Mouse (Mus musculus): ENCODE data around the gene Usp32. TPM values are rescaled to one million over a fixed set of nuclear protein-coding genes. Genes with fewer than 3 reads are reported as not detected.
A peak's percentile ranks its signal among the peaks of the same experiment; 100 is the strongest.

Gene Usp32
- polyA plus RNA-seq, 1 experiment from 2014 or later = 3.5 TPM

DNA sequence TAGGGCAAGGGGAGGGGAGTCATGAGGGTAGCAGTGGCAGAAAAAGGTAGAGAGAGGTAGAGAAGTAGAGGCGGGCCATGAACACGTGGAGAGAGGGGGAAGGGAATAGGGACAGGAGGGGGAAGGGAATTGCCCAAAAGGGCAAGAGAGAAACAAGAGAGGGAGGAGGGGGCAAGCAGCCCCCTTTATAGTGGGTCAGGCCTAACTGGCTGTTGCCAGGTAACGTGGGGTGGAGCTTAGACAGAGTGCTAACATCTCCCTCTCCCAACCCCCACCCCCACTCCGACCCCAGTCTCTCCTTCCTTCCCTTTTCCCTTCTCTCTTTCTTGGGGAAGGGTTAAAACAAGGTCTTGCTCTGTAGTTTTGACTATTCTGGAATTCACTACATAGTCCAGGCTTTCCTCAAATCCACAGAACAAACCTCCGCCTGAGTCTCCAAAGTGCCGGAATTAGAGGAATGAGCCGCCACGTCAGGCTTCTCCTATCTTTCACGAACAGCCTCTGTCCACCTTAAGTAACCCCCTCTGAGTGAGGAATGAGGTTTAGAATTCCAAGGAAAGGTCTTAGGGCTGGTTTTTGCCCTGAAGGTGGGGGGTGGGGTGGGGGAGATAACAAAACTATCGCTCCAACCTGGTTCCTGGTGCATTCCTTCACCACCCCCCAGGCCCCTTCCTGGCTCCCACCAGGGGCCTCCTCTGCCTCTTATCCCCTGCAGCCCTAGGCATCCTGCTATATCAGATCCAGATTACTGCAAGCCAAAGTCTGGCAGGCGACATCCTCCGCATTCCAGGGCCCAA, 195.1 kb downstream of the Usp32 start:
- no peak for TF ChIP-seq CTCF (IDR thresholded peaks at IDR 0.05; ENCODE audit: low read depth)
- H3K4me3 ChIP-seq (ENCODE audit: low read depth, low read length) = no peak overlapping the region
- no peaks in the 10 kb centered on the region; the same call in 1 of the 2 replicates for H3K4me1 ChIP-seq (replicated peaks; ENCODE audit: control insufficient read depth, insufficient read depth, low read length)
- no peaks in the 10 kb centered on the region for H3K36me3 ChIP-seq (ENCODE audit: control insufficient read depth, insufficient read depth)
- 6% methylated on average over 12 of the region's 12 CpGs for WGBS
- no peak for ATAC-seq
- peaks cover 13% of the 10 kb centered on the region for H3K27me3 ChIP-seq (replicated peaks; ENCODE audit: control insufficient read depth, insufficient read depth, low read length)
- H3K9me3 ChIP-seq (ENCODE audit: control insufficient read depth) = no peaks in the 10 kb centered on the region
- no peak overlapping the region for H3K4me2 ChIP-seq (replicated peaks; ENCODE audit: low read depth)
- H3K9ac ChIP-seq (ENCODE audit: low read depth, low read length) = no peak overlapping the region
- no peak overlapping the region for H3K27ac ChIP-seq (ENCODE audit: low read depth, low read length)

DNA sequence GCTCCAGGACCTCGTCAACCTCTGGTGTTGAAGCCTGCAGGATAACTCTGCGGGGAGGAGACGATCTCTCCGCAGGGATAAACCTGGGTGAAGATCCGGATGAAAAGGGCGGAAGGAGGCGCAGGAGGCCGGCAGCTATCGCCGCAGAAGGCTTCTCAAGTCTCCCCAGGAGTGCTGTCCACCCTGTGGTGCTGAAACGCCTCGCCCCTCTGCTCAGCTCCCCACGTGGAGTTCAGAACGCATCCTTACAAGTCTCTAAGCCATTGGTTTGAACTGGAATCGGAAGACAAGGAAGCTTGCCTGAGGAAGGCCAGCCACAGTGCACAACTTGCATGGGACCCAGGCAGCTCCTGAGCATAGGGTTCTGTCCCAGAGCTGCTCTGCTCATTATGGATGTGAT, 196.0 kb downstream of the Usp32 start:
- no peak overlapping the region for H3K9ac ChIP-seq (ENCODE audit: low read depth, low read length)
- H3K27ac ChIP-seq (ENCODE audit: low read depth, low read length) = no peak overlapping the region
- H3K27me3 ChIP-seq (replicated peaks; ENCODE audit: control insufficient read depth, insufficient read depth, low read length) = peaks cover 13% of the 10 kb centered on the region
- H3K4me3 ChIP-seq (ENCODE audit: low read depth, low read length) = no peak overlapping the region
- no peak for ATAC-seq
- WGBS = under 1% methylated on average over 15 of the region's 15 CpGs
- no peaks in the 10 kb centered on the region for H3K36me3 ChIP-seq (ENCODE audit: control insufficient read depth, insufficient read depth)
- H3K4me1 ChIP-seq (replicated peaks; ENCODE audit: control insufficient read depth, insufficient read depth, low read length) = no peaks in the 10 kb centered on the region; the same call in 1 of the 2 replicates
- TF ChIP-seq CTCF (IDR thresholded peaks at IDR 0.05; ENCODE audit: low read depth) = peak; percentile 57
- H3K9me3 ChIP-seq (ENCODE audit: control insufficient read depth) = no peaks in the 10 kb centered on the region
- peak overlapping the region; percentile 27; the same call in 1 of the 2 replicates for H3K4me2 ChIP-seq (replicated peaks; ENCODE audit: low read depth)

DNA sequence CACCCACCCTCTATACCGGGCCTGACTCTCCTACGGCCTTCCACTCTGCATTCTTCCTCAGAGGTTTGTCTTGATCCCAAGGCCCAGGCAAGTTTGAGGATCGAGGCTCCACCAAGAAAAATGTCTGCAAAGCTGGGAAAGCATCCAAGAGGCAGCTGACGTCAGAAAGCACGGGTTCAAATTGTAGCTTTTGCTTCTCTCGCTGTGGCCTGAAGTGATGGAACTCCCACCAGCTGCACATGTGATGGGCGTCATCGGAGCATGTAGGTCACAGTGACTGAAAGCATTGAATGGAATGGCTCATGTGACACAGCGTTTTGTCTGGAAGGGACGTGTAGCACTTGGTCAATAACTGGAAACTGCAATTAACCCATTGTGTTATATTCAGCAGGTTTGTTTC, 199.8 kb downstream of the Usp32 start:
- Histone ChIP-seq H3K27me3 (replicated peaks; ENCODE audit: control insufficient read depth, insufficient read depth, low read length) (peaks cover 8% of the 10 kb centered on the region), H3K4me3 (ENCODE audit: low read depth, low read length) (no peak overlapping the region), H3K9me3 (ENCODE audit: control insufficient read depth) (no peaks in the 10 kb centered on the region), H3K9ac (ENCODE audit: low read depth, low read length) (no peak overlapping the region), H3K4me2 (replicated peaks; ENCODE audit: low read depth) (no peak overlapping the region), H3K27ac (ENCODE audit: low read depth, low read length) (no peak overlapping the region), H3K4me1 (replicated peaks; ENCODE audit: control insufficient read depth, insufficient read depth, low read length) (no peaks in the 10 kb centered on the region; the same call in 1 of the 2 replicates), H3K36me3 (ENCODE audit: control insufficient read depth, insufficient read depth) (no peaks in the 10 kb centered on the region)
- no peak for TF ChIP-seq CTCF (IDR thresholded peaks at IDR 0.05; ENCODE audit: low read depth)
- ATAC-seq = no peak
- WGBS = 73% methylated on average over 10 of the region's 10 CpGs

DNA sequence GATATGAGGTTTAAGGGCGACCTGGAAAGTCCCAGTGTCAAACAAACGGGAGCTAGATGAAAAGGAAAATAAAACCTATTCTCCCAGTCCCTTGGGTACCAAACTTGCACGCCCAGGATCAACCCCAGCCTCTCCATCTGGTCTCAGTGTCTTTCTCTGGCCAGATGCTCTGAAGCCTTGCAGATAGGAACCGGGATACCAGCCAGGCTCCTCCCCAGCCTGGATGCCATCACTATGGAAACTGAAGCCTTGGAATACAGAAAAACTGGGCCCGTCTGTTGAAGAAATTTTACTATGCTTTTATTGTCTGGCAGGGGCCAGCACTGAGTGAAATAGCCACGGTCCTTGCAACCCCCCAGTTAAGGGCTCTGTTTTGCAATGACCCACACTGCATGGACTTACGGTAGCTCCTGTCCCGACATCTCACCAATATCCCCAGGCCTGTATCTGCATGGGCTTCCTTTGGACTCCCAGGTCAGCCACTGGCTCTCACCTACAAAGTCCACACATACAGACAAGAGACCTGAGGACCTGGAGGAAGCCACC, 200.4 kb downstream of the Usp32 start:
- no peaks in the 10 kb centered on the region for H3K36me3 ChIP-seq (ENCODE audit: control insufficient read depth, insufficient read depth)
- no peak overlapping the region for H3K4me3 ChIP-seq (ENCODE audit: low read depth, low read length)
- H3K9me3 ChIP-seq (ENCODE audit: control insufficient read depth) = no peaks in the 10 kb centered on the region
- no peak for TF ChIP-seq CTCF (IDR thresholded peaks at IDR 0.05; ENCODE audit: low read depth)
- H3K27ac ChIP-seq (ENCODE audit: low read depth, low read length) = no peak overlapping the region
- ATAC-seq = no peak
- no peaks in the 10 kb centered on the region; the same call in 1 of the 2 replicates for H3K4me1 ChIP-seq (replicated peaks; ENCODE audit: control insufficient read depth, insufficient read depth, low read length)
- peaks cover 4% of the 10 kb centered on the region for H3K27me3 ChIP-seq (replicated peaks; ENCODE audit: control insufficient read depth, insufficient read depth, low read length)
- no peak overlapping the region for H3K4me2 ChIP-seq (replicated peaks; ENCODE audit: low read depth)
- no peak overlapping the region for H3K9ac ChIP-seq (ENCODE audit: low read depth, low read length)
- 63% methylated on average over 8 of the region's 8 CpGs for WGBS

Other genes starting within 250 kb of the Usp32 start
- gene Znhit3, start 223.8 kb downstream of the Usp32 start, polyA plus RNA-seq (2015; fragmentation: Nextera tagmentation; extraction: Ambion mirVana) = 22.6 and 23.5 TPM in 2 replicates
- 0.33 and 0.64 TPM in 2 replicates for gene Car4, start 182.4 kb downstream of the Usp32 start, polyA plus RNA-seq (2015; fragmentation: Nextera tagmentation; extraction: Ambion mirVana)
- gene 1700125H20Rik, start 30.2 kb upstream of the Usp32 start, polyA plus RNA-seq (2015; fragmentation: Nextera tagmentation; extraction: Ambion mirVana) = 0.23 and 0.24 TPM in 2 replicates
- gene Appbp2, start 95.0 kb upstream of the Usp32 start, polyA plus RNA-seq (2015; fragmentation: Nextera tagmentation; extraction: Ambion mirVana) = 17.5 and 19.5 TPM in 2 replicates
- 6.0 and 6.4 TPM in 2 replicates for gene Ppm1d, start 171.1 kb upstream of the Usp32 start, polyA plus RNA-seq (2015; fragmentation: Nextera tagmentation; extraction: Ambion mirVana)
- gene Bcas3, start 213.0 kb upstream of the Usp32 start, polyA plus RNA-seq (2015; fragmentation: Nextera tagmentation; extraction: Ambion mirVana) = 17.2 and 17.5 TPM in 2 replicates

Data from intestine, postnatal 0 days (tissue).